Mouse (Mus musculus) brain, adult 2 months (tissue): ENCODE data around the gene Camk2d.
A peak's percentile ranks its signal among the peaks of the same experiment; 100 is the strongest.

Source experiments
- DNase-seq: peaks from one replicate; pipeline ENCODE4 v3.0.0; 2011; ENCODE audit warnings: low read depth, low spot score

Gene Camk2d

DNA sequence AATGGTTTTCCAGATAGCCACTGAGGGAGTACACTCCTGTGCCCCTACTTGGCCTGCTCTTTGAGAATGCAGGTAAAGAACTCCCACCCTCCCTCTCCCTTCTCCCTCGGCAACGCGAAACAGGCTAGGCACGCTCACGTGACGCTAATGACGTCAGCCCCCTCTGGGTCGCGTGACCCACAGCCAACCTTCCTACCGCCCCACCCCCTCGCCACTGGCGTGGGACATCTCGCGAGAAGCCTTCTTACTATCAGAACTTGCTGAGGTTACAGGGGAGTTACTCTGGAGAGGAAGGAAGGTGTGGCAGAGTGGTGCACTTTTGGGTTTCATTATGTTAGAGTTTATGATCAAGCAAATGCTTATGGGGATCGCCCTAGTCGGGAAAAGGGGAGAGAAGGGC, at the start of gene Camk2d:
Camk2d (plus strand) TSS at position 217 of the 400 bp plus-strand sequence.
- DNase-seq: peak; percentile 98

DNA sequence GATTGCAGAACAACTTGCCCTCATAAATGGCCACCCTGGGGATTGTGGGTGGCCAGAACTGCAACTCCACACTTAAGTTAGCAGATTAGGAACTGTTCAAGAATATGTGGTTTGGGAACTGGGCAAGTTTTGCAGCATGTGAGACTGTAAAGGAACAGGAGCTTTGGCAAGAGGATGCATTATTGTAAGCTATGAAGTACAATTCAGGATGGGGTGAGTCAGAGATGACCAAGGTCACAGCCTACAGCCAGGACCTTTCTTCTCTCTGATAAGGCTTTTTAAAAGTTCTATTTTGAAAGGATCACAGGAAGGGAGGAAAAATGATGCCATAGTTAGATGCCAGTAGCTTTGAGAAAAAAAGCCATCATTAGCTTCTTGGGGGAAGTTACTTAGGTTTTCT, 48.2 kb upstream of the Camk2d start:
- DNase-seq: no peak

DNA sequence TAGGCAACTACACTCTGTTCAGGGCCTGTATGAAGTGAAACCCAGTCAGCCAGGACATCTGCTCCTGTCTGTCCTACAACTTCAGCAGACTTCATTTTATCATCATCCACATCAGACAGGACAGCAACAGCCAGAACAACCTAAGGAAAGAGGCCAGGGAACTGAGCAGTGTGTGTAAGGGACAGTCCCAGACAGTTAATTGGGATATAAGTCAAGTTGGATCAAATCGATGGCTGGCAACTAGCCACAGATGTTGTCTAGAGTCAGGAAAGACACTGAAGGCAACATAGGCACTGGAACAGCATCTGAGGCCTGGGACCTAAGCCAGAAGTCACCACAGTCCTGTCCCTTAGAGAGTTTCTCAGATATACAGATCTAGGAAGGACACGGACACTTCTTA, 32.5 kb upstream of the Camk2d start:
- DNase-seq: no peak

DNA sequence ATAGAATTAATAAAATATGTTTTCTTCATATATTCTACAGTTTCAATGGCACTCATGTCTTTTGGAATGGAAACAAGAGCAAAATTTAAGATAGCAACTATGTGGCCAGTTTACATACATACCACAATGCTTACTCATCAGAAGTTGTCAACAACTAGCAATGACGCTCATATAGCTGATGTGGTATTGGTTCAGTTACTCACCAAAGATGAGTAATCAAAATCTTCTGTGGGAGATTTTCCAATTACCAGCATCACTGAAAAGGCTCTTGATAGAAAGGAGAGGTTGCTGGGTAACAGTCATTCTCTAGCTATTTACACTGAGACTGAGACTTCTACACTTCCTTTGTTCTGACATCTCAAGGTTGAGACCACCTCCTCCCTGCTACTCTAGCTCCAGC, 25.5 kb upstream of the Camk2d start:
- DNase-seq: no peak

DNA sequence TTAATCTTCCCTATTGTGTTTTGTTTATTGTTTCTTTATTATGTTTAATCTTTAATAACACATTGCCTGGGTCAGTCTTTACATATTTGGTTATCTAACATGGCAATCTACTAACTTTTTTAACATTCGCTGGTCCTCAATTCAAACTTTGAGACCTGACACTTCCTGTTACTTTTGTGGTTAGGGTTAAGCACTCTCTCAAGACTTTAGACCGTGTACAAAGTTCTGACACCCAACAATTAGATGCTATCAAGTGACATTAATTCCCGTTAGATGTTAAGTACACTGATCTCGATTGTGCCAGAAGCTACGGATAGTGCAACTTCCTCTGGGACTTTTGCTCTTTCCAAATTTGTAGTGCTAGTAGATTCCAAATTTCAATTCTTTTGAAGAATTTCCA, 23.2 kb upstream of the Camk2d start:
- no peak for DNase-seq

DNA sequence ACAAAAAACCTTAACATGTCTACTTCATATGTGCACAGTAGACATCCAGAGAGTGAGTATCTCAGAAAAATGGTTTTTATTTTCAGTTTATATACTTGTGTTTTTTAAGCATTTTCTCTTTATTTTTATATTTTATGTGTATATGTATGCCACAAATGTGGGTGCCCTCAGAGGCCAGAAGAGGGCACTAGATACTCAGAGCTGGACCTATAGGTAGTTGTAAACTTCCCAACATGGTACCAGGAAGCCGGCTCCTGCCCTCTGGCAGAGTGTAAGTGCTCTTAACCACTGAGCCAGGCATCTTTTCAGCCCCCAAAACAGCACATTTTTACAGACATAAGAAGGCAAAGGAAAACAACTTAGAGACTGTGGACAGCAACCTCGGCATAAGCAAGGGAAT, 20.2 kb upstream of the Camk2d start:
- DNase-seq: no peak

DNA sequence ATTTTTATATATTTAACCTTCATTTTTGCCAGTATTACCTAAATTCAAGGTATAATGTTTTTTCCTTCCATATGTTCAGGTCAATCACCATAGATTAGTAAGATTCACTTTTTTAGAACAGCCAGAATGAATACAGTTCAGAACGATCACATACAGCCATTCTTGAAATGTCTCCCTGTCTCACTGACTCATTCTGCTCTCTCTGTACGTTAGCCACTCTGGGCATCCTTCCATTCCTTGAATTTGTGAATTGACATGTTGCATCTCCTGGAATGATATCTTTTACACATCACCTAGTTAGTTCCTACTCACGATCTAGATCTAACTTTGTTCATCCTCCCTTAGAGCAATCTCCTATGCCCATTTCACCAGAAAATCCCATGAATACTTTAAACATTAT, 10.0 kb upstream of the Camk2d start:
- no peak for DNase-seq

DNA sequence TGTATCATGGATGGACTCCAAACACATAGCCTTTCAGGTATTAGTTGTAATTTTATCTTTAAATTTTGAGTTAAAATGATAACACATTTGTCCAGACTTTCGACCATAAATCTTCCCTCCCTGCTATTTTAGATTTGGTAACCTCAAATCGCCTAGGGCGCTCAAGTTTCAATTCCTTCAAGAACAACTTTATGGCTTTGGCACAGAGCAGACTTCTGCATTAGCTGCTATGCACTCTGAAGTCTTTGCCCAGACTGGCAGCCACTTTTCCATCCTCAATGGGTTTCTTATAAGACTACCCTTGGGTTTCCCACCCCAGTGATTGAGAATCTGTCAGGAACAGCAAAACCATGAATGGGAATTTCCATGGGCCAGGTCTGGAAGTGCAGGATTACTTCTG, 8.6 kb upstream of the Camk2d start:
- no peak for DNase-seq

DNA sequence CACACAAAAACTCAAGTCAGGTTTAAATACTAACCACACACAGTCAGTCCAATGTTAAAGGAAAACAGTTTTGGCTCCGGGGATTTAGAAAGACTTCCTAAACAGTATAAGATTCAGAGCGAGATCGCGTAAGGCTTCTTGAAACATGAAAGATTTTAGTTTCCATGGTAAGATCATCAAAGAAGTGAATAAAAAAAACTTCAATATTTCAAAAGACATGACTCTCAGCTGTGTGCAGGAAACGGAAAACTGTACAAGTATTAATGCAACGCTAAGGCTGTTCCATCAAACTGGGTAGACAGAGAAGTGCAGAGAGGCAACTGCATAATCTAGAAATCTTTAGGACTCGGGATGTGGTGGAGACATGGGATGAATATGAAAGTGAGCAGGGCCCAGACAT, 6.5 kb upstream of the Camk2d start:
- no peak for DNase-seq

DNA sequence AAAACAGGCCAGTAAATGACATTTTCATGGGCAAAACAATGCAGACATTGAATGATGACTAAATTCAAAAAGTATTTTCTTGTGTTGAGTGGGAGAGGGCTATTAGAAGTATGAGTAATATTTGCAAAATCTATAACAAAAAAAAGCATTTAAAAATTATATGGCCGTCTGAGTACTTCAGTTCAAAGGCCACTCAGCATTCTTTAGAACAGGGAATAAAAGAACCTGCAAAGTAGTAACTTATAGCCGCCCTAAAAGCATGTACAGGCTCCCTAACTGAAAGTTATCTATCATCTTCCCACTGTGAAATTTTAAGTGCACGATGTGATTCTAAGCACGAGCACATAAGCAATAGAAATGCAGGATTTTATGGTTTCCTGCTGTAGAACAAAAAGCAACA, 646 bp upstream of the Camk2d start:
- no peak for DNase-seq

DNA sequence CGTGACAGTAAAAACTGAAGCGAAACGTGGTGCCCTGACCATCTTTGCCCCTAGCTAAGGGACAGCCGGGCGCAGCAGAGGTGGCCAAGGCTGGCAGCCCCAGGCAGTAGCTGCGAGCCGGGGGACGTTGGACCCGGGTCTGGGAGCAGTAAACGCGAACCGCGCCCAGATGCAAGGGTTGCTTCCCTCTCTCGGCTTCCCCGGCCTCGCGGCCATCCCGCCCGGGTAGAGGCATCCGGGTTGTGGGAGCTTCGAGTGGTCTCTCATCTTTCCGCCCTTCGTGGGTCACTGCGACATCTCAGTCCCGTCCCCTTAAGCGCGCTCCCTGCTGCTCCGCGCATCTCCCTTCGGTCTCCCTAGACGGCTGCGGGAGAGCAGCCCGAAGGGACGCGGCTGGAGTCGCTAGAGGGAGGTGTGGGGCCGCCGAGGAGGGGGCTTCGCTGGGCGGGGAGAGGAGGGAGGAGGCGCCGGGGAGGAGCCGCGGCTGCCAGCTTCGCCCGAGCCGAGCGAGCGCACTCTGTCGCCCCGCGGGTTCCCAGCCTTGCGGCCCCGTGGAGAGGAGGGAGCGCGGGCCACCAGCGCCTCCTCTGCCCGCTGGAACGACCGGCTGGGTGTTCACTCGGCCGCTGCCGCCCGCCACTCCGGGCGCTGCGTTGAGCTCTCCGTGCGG, 524 bp downstream of the Camk2d start:
- DNase-seq: peak; percentile 92

DNA sequence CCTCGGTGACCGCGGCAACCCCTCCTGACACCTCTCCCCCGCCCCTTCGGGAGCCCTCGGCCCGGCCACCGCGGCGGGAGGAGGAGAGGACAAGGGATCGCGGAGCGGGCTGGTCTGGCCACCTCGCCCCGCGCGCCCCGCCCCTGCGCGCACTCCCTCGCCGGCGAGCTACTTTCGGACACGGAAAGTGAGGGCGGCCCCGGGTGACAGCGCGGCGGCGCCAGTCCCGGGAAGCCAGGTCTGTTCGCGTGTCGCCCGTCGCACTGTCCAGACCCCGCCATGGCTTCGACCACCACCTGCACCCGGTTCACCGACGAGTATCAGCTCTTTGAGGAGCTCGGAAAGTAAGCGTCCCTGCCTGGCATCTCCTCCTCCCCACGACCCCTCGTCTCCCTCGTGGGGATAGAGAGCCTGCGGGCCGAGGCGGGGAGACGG, 1.1 kb downstream of the Camk2d start:
- peak; percentile 77 for DNase-seq

DNA sequence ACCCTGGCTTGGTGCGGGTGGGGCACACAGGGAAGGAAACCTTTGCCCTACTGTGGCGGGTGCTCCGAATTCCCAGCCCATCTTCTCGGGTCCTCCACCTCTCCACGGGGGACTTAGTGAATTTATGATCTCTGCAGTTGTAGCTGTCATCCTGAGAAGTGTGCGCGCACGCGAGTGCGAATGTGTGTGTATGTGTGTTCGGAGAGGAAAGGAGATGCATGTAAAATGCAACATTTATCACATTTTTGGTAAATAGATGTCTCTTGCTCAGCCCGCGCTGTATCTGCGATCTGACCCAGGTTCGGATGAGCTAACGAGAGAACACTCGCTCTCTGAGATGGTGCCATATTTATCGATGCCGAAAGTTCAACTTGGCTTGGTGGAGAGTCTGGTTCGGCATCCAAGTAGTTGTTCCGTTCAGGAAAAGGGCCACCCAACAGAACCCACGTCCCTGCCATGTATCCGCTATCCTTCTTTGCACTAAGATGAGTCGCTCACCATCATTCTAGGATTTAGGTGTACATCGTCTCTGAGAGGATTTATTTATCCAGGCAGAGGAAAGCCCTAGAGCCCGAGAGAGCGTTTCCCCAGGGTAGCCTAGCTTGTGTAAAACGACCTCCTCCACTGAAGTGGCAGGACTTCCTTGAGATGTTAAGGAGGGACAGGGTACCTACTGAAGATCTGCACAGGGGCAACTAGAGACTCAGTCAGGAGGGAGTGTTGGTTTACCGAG, 1.7 kb downstream of the Camk2d start:
- peak; percentile 65 for DNase-seq

DNA sequence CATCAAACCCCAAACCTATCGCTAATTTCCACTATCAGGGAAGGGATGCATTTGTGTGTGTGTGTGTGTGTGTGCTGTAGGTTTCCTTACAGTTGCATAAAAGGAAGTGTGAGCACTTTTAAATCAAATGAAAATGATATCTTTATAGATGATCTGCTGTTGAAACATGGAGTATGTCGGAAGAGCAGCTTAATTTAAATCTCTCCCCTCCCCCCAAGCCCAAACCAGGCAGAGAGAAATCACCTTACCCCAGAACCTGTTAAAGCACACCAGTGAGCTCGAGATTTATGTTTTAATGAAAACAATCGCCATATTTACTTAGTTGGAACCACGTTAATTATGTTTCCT, 2.2 kb downstream of the Camk2d start:
- DNase-seq: peak; percentile 56

DNA sequence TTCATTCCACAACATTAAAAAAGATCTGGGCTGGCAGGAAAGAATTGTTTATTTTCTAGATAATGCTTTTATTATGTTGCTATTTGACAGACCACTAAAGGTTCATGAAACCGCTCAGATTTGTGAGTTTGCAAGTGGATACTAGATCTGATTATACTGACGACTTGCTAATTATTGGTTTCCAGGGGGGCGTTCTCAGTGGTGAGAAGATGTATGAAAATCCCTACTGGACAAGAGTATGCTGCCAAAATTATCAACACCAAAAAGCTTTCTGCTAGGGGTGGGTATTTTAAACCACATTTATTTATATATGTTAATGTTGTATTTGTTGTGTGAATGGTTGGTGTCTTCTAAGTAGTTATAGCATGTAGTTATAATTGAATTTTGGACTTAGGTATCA, 2.8 kb downstream of the Camk2d start:
- no peak for DNase-seq

DNA sequence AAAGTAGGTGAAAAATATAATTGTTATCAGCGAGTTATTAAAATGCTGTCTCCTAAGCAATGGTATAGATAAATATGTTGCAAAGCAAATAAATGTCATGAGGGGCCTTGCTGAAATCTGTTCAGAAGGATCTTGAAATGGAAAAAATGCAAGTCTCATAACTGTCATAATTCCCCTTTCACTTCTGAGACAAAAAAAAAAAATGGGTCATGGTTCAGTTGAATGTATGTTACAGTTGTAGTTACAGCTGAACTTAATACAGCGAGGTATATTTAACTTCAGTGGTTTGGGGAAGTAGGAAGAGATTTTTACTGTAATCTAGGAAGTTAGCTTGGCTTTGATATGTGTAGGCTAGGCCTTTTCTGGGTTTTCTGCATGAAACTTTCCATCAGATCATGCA, 3.2 kb downstream of the Camk2d start:
- no peak for DNase-seq

DNA sequence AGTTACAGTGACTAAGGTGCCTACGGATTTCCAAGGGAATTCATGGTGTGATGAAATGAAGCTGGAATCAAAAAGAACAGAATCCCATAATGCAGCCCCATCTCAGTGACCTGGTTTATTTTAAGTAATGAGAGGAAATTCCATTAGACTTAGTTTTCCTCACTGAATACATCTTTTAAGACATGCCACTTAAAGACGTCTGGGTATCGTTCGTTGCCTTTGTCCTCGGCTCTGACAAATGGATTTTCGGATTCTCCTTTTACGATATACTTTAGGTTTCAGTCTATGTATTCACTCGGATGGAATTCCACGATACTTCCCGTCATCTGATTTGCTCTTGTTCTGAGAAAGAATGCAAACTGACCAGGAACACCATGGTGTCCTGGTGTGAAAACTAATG, 3.8 kb downstream of the Camk2d start:
- DNase-seq: no peak

DNA sequence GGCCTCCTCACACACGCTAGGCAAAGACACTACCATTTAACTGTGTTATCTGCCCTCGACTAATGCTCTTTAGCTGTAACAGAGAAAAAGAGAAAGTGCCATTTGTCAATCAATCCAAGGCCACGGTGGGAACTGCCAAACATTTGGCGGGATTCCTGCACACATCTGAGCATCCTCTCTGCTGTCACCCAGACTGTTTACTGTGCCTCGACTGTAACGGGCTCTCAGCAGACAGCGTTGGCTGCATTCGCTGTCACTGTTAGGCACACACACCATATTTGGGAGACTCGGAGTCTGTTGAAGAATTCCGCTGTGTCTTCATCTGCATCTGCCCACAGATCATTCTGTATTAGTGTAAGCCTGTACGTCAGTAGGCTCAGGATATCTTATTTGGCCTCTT, 6.7 kb downstream of the Camk2d start:
- DNase-seq: peak; percentile 64

DNA sequence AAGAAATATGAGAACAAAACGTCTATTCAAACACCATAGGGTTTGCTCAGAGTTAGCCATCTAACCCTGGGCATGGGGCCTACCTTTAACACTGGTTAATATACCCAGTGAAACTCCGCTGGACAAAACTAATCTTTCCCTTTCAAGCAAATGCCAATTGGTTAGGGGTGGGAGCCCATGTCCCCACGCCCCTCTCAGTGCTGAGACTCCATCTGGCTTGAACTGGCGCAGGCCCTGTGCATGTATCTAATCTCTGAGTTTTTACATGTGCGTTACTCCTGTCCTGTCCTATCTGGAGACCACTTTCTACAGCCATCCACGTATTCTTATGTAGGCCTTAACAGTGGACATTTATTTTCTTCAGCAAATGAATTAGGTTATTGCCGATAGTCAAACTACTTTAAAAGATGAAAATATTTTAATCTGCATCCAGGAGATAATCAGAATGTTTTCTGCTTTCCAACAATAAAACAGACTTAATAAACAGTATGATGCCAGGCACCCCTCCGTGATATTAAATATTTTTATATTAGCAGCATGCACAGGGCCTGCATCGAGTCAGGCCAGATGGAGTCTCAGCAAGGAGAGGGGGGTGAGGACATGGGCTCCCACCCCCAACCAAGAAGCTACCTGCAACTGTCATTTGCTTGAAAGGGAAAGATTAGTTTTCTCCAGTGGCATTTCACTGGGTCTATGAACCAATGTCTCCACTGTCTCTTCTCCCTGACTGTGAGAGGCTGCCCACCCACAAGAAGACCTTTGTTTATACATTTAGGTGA, 8.7 kb downstream of the Camk2d start:
- DNase-seq: peak; percentile 73

DNA sequence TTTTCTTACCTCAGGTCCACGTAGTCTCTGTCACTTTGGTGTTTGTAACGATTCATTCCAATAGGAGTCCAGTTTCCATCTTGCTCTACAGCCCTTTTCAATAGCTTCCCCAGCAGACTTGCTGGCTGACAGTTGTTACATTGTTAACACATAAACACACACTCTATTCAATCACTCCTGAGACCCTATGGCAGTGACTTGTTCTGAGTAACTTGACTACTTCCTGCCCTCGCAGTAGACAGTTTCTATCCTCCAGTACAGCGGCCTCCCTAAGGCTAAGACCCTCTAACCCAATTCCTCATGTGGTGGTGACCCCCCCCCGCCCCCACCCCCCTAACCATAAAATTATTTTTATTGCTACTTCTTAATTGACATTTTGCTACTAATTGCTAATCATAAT, 13.2 kb downstream of the Camk2d start:
- no peak for DNase-seq

DNA sequence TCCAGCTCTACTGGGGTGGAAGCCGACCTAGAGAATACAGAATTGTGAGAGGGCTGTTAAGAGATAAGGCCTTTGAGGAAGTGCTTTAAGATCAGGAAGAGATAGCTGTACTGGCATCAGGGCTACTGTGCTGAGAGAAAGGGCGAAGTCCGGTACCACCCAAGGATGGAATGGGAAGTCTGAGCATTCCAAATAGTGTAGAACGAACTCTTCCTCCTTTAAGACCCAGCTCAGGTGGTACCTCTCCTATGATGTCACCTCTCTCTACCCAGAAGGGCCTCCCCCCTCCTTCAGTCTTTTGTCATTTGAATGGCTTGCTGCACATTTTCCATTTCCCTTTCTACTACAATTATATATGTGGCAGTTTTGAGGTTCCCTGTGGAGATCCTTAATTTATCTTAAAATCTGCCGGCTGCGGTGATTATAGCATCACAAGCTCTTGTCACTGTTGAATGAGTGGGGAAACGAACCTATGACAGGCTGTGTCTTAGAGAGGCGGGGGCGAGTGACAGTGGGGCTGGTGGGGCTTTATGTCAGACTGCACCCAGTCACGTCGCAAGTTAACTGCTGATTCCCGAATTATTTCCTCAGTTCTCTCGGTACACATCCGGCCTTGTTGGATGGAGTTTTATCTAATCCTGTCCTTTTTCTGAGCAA, 13.8 kb downstream of the Camk2d start:
- no peak for DNase-seq

DNA sequence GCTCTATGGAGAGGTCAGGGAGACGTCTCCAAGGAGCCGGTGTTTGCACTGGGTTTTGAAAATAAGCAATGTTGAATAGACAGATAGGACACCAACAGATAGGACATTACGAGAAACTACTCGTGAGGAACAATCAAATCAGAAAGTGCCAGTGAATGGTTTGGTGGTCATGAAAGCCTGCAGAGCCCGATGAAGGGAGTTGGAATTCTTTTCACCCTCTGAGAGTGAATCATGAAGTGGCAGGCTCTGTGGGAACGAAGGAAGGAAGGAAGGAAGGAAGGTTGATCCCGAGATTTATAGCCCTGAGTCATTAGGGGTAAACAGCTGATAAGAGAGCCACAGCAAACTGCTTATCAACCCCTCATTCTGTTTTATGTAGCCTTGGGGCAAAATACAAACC, 15.5 kb downstream of the Camk2d start:
- DNase-seq: no peak
